Mouse (Mus musculus) stomach, postnatal 0 days (tissue): ENCODE measurements around the gene Teddm3. TPM values are rescaled to one million over a fixed set of nuclear protein-coding genes. Genes with fewer than 3 reads are reported as not detected.
A peak's percentile ranks its signal among the peaks of the same experiment; 100 is the strongest.
"Not testable (repeated sequence)": the region's sequence is repeated elsewhere in the genome, so short reads cannot be mapped to it uniquely, and the experiment has no call there.

Source experiments
- ATAC-seq: fragments of 200-750 bp; cut with Nextera tagmentation; 2 replicates; pipeline ENCODE4 v1.8.0; 2017; ENCODE audit not compliant: low FRiP score, low TSS enrichment
- DNase-seq: peaks from one replicate; pipeline ENCODE4 v3.0.0-alpha.2; 2016; ENCODE audit warnings: low spot score
- H3K27ac ChIP-seq: fragments of 300-500 bp; sonication (generic); replicated peaks from 2 replicates; pipeline ENCODE4 v1.5.1; 2014; ENCODE audit warnings: mild to moderate bottlenecking, control low read depth
- H3K27me3 ChIP-seq: fragments of 300-500 bp; sonication (generic); 2 replicates; pipeline ENCODE4 v1.6.1; 2014; ENCODE audit warnings: low read length; ENCODE audit not compliant: control insufficient read depth, insufficient read depth
- H3K36me3 ChIP-seq: fragments of 300-500 bp; sonication (generic); 2 replicates; pipeline ENCODE4 v1.6.1; 2014; ENCODE audit warnings: low read length, mixed read lengths; ENCODE audit not compliant: control insufficient read depth, insufficient read depth
- H3K4me1 ChIP-seq: fragments of 300-500 bp; sonication (generic); replicated peaks from 2 replicates; pipeline ENCODE4 v1.6.1; 2014; ENCODE audit warnings: antibody characterized with exemption; ENCODE audit not compliant: control insufficient read depth, insufficient read depth
- H3K4me2 ChIP-seq: fragments of 300-500 bp; sonication (generic); replicated peaks from 2 replicates; pipeline ENCODE4 v1.6.1; 2014; ENCODE audit warnings: low read depth, mild to moderate bottlenecking, control low read depth, moderate library complexity
- H3K4me3 ChIP-seq: fragments of 300-500 bp; sonication (generic); 2 replicates; pipeline ENCODE4 v1.5.1; 2014; ENCODE audit warnings: low read depth, low read length, control low read depth
- H3K9ac ChIP-seq: fragments of 300-500 bp; sonication (generic); 2 replicates; pipeline ENCODE4 v1.6.1; 2014; ENCODE audit warnings: mild to moderate bottlenecking, low read length, control low read depth, mixed read lengths
- H3K9me3 ChIP-seq: fragments of 300-500 bp; sonication (generic); 2 replicates; pipeline ENCODE4 v1.6.1; 2016; ENCODE audit warnings: low read length; ENCODE audit not compliant: control insufficient read depth
- CTCF ChIP-seq: IDR thresholded peaks from 2 replicates; pipeline ENCODE4 v1.5.1; 2016; ENCODE audit warnings: antibody characterized with exemption, low read depth, mild to moderate bottlenecking, moderate library complexity
- EP300 ChIP-seq: optimal IDR thresholded peaks from 2 replicates; pipeline ENCODE3; 2016; ENCODE audit warnings: antibody characterized with exemption
- WGBS: fragments of 180-500 bp; shearing (Covaris S2); extraction: QIAGEN DNeasy Blood & Tissue Kit; methylation state at CpG from one replicate; pipeline ENCODE4 v1.1.7; 2014; 5-methylcytosine and 5-hydroxymethylcytosine counted together
- polyA plus RNA-seq: library from polyadenylated mRNA; unstranded; fragments of >200 nt; fragmentation: Nextera tagmentation; extraction: Ambion mirVana; gene quantifications from 2 replicates; pipeline ENCODE4 v1.2.1, GENCODE M21; 2015

Gene Teddm3
- 311 and 332 TPM in 2 replicates for polyA plus RNA-seq

GRCm38 (mm10) chr16:21153900-21154299 lies at the start of gene Teddm3:
TSS of gene Teddm3 (minus strand) at chr16:21154000.
- not testable (repeated sequence) for H3K4me3 ChIP-seq, H3K27ac ChIP-seq, H3K9ac ChIP-seq, H3K36me3 ChIP-seq, H3K27me3 ChIP-seq, H3K4me1 ChIP-seq, DNase-seq, H3K9me3 ChIP-seq, H3K4me2 ChIP-seq, ATAC-seq
- no CpG with 5 or more reads among the region's 2 CpGs for WGBS

GRCm38 (mm10) chr16:21202731-21203130 lies 48.9 kb upstream of the Teddm3 start:
- peaks cover 6% of the 10 kb centered on the region for H3K4me1 ChIP-seq
- TF ChIP-seq CTCF (no peak), EP300 (no peak)
- no peak overlapping the region for H3K9ac ChIP-seq
- H3K4me3 ChIP-seq = no peak overlapping the region
- no peak overlapping the region for H3K27ac ChIP-seq
- DNase-seq (no peak), ATAC-seq (no peak)
- WGBS = 74% methylated on average over 4 of the region's 4 CpGs
- no peaks in the 10 kb centered on the region for H3K36me3 ChIP-seq
- H3K4me2 ChIP-seq = no peak overlapping the region
- H3K9me3 ChIP-seq = no peaks in the 10 kb centered on the region
- H3K27me3 ChIP-seq = no peaks in the 10 kb centered on the region

GRCm38 (mm10) chr16:21199426-21199825 lies 45.6 kb upstream of the Teddm3 start:
- DNase-seq (no peak), ATAC-seq (no peak)
- Histone ChIP-seq H3K4me2 (no peak overlapping the region), H3K27me3 (no peaks in the 10 kb centered on the region), H3K36me3 (no peaks in the 10 kb centered on the region), H3K4me1 (no peaks in the 10 kb centered on the region), H3K9ac (no peak overlapping the region), H3K9me3 (no peaks in the 10 kb centered on the region), H3K27ac (no peak overlapping the region), H3K4me3 (no peak overlapping the region)
- 79% methylated on average over 8 of the region's 8 CpGs for WGBS
- no peak for TF ChIP-seq EP300

GRCm38 (mm10) chr16:21198529-21198928 lies 44.7 kb upstream of the Teddm3 start:
- no peaks in the 10 kb centered on the region for H3K9me3 ChIP-seq
- H3K27me3 ChIP-seq = no peaks in the 10 kb centered on the region
- ATAC-seq (peak; percentile 20; the same call in 1 of the 2 replicates), DNase-seq (no peak)
- H3K27ac ChIP-seq = no peak overlapping the region
- H3K36me3 ChIP-seq = no peaks in the 10 kb centered on the region
- H3K4me2 ChIP-seq = no peak overlapping the region
- peak; percentile 74 for TF ChIP-seq CTCF
- TF ChIP-seq EP300 = no peak
- no peak overlapping the region for H3K9ac ChIP-seq
- no peaks in the 10 kb centered on the region for H3K4me1 ChIP-seq
- 13% methylated on average over 1 of the region's 1 CpGs for WGBS
- H3K4me3 ChIP-seq = no peak overlapping the region

- H3K27me3 ChIP-seq = no peaks in the 10 kb centered on the region
- H3K4me1 ChIP-seq = no peaks in the 10 kb centered on the region
- no peaks in the 10 kb centered on the region for H3K36me3 ChIP-seq
- H3K4me3 ChIP-seq = no peak overlapping the region
- WGBS = 95% methylated on average over 7 of the region's 7 CpGs
- no peaks in the 10 kb centered on the region for H3K9me3 ChIP-seq
- H3K9ac ChIP-seq = no peak overlapping the region
- ATAC-seq = no peak
- DNase-seq = no peak
- no peak overlapping the region for H3K27ac ChIP-seq
- H3K4me2 ChIP-seq = no peak overlapping the region
- TF ChIP-seq EP300 = no peak
- TF ChIP-seq CTCF = no peak
These were observed 44.2 kb upstream of the Teddm3 start for GRCm38 (mm10) chr16:21198006-21198405.

GRCm38 (mm10) chr16:21197542-21197941 lies 43.7 kb upstream of the Teddm3 start:
- WGBS = 64% methylated on average over 4 of the region's 4 CpGs
- Histone ChIP-seq H3K27ac (no peak overlapping the region), H3K4me3 (no peak overlapping the region), H3K4me1 (no peaks in the 10 kb centered on the region), H3K36me3 (no peaks in the 10 kb centered on the region), H3K9me3 (no peaks in the 10 kb centered on the region), H3K9ac (no peak overlapping the region), H3K4me2 (no peak overlapping the region), H3K27me3 (no peaks in the 10 kb centered on the region)
- no peak for TF ChIP-seq CTCF
- TF ChIP-seq EP300 = no peak
- ATAC-seq (no peak), DNase-seq (no peak)
